Mouse (Mus musculus): Measurements from ENCODE around the gene Rufy1. TPM values are rescaled to one million over a fixed set of nuclear protein-coding genes. Genes with fewer than 3 reads are reported as not detected.
A peak's percentile ranks its signal among the peaks of the same experiment; 100 is the strongest.

The Rufy1 gene
- polyA plus RNA-seq, 1 experiment from 2014 or later, result 29.9 TPM

- no peak for DNase-seq (ENCODE audit: low spot score)
- Histone ChIP-seq H3K36me3 (ENCODE audit: control insufficient read depth, insufficient read depth, low read length) (no peaks in the 10 kb centered on the region), H3K4me1 (replicated peaks; ENCODE audit: control insufficient read depth, insufficient read depth, low read length) (no peaks in the 10 kb centered on the region), H3K4me2 (replicated peaks; ENCODE audit: low read depth, low read length) (no peak overlapping the region), H3K27ac (ENCODE audit: low read depth, low read length) (no peak overlapping the region), H3K9ac (ENCODE audit: low read depth, low read length) (no peak overlapping the region), H3K9me3 (ENCODE audit: control insufficient read depth, low read length) (no peaks in the 10 kb centered on the region), H3K4me3 (ENCODE audit: low read depth, low read length) (no peak overlapping the region), H3K27me3 (ENCODE audit: control insufficient read depth, insufficient read depth, low read length) (no peaks in the 10 kb centered on the region)
- WGBS, result 88% methylated on average over 6 of the region's 6 CpGs
- ATAC-seq (ENCODE audit: low FRiP score), result no peak
Measured at GRCm38 (mm10) chr11:50393306-50393705, 37.6 kb downstream of the Rufy1 start.

- no peak for DNase-seq (ENCODE audit: low spot score)
- no peaks in the 10 kb centered on the region for H3K27me3 ChIP-seq (ENCODE audit: control insufficient read depth, insufficient read depth, low read length)
- 79% methylated on average over 4 of the region's 4 CpGs for WGBS
- H3K4me1 ChIP-seq (replicated peaks; ENCODE audit: control insufficient read depth, insufficient read depth, low read length), result no peaks in the 10 kb centered on the region
- H3K4me3 ChIP-seq (ENCODE audit: low read depth, low read length), result no peak overlapping the region
- no peak overlapping the region for H3K9ac ChIP-seq (ENCODE audit: low read depth, low read length)
- H3K4me2 ChIP-seq (replicated peaks; ENCODE audit: low read depth, low read length), result no peak overlapping the region
- no peak for ATAC-seq (ENCODE audit: low FRiP score)
- H3K9me3 ChIP-seq (ENCODE audit: control insufficient read depth, low read length), result no peaks in the 10 kb centered on the region
- H3K27ac ChIP-seq (ENCODE audit: low read depth, low read length), result no peak overlapping the region
- no peaks in the 10 kb centered on the region for H3K36me3 ChIP-seq (ENCODE audit: control insufficient read depth, insufficient read depth, low read length)
Measured at GRCm38 (mm10) chr11:50391272-50391960, 39.5 kb downstream of the Rufy1 start.

GRCm38 (mm10) chr11:50389616-50390015 lies 41.3 kb downstream of the Rufy1 start:
- Histone ChIP-seq H3K4me1 (replicated peaks; ENCODE audit: control insufficient read depth, insufficient read depth, low read length) (no peaks in the 10 kb centered on the region), H3K9ac (ENCODE audit: low read depth, low read length) (no peak overlapping the region), H3K27me3 (ENCODE audit: control insufficient read depth, insufficient read depth, low read length) (no peaks in the 10 kb centered on the region), H3K9me3 (ENCODE audit: control insufficient read depth, low read length) (no peaks in the 10 kb centered on the region), H3K4me3 (ENCODE audit: low read depth, low read length) (no peak overlapping the region), H3K27ac (ENCODE audit: low read depth, low read length) (no peak overlapping the region), H3K36me3 (ENCODE audit: control insufficient read depth, insufficient read depth, low read length) (no peaks in the 10 kb centered on the region), H3K4me2 (replicated peaks; ENCODE audit: low read depth, low read length) (no peak overlapping the region)
- WGBS, result 74% methylated on average over 5 of the region's 5 CpGs
- DNase-seq (ENCODE audit: low spot score) (no peak), ATAC-seq (ENCODE audit: low FRiP score) (no peak)

- Histone ChIP-seq H3K9ac (ENCODE audit: low read depth, low read length) (no peak overlapping the region), H3K36me3 (ENCODE audit: control insufficient read depth, insufficient read depth, low read length) (0 out of 2 replicates have a peak, but pooled peaks cover 2% of the 10 kb centered on the region), H3K4me3 (ENCODE audit: low read depth, low read length) (no peak overlapping the region), H3K27me3 (ENCODE audit: control insufficient read depth, insufficient read depth, low read length) (no peaks in the 10 kb centered on the region), H3K4me2 (replicated peaks; ENCODE audit: low read depth, low read length) (no peak overlapping the region), H3K9me3 (ENCODE audit: control insufficient read depth, low read length) (no peaks in the 10 kb centered on the region), H3K4me1 (replicated peaks; ENCODE audit: control insufficient read depth, insufficient read depth, low read length) (no peaks in the 10 kb centered on the region), H3K27ac (ENCODE audit: low read depth, low read length) (no peak overlapping the region)
- ATAC-seq (ENCODE audit: low FRiP score), result no peak
- DNase-seq (ENCODE audit: low spot score), result no peak
- 83% methylated on average over 3 of the region's 3 CpGs for WGBS
Measured at GRCm38 (mm10) chr11:50389011-50389410, 41.9 kb downstream of the Rufy1 start.

- no peak for ATAC-seq (ENCODE audit: low FRiP score)
- H3K9me3 ChIP-seq (ENCODE audit: control insufficient read depth, low read length), result no peaks in the 10 kb centered on the region
- no peak overlapping the region for H3K4me3 ChIP-seq (ENCODE audit: low read depth, low read length)
- no peaks in the 10 kb centered on the region for H3K4me1 ChIP-seq (replicated peaks; ENCODE audit: control insufficient read depth, insufficient read depth, low read length)
- H3K4me2 ChIP-seq (replicated peaks; ENCODE audit: low read depth, low read length), result no peak overlapping the region
- 93% methylated on average over 3 of the region's 3 CpGs for WGBS
- no peak overlapping the region for H3K9ac ChIP-seq (ENCODE audit: low read depth, low read length)
- no peak for DNase-seq (ENCODE audit: low spot score)
- H3K27ac ChIP-seq (ENCODE audit: low read depth, low read length), result no peak overlapping the region
- 0 out of 2 replicates have a peak, but pooled peaks cover 4% of the 10 kb centered on the region for H3K36me3 ChIP-seq (ENCODE audit: control insufficient read depth, insufficient read depth, low read length)
- no peaks in the 10 kb centered on the region for H3K27me3 ChIP-seq (ENCODE audit: control insufficient read depth, insufficient read depth, low read length)
Measured at GRCm38 (mm10) chr11:50388217-50388929, 42.6 kb downstream of the Rufy1 start.

GRCm38 (mm10) chr11:50387697-50388096 lies 43.2 kb downstream of the Rufy1 start:
- Histone ChIP-seq H3K27me3 (ENCODE audit: control insufficient read depth, insufficient read depth, low read length) (no peaks in the 10 kb centered on the region), H3K4me3 (ENCODE audit: low read depth, low read length) (no peak overlapping the region), H3K9ac (ENCODE audit: low read depth, low read length) (no peak overlapping the region), H3K4me2 (replicated peaks; ENCODE audit: low read depth, low read length) (no peak overlapping the region), H3K4me1 (replicated peaks; ENCODE audit: control insufficient read depth, insufficient read depth, low read length) (no peaks in the 10 kb centered on the region), H3K9me3 (ENCODE audit: control insufficient read depth, low read length) (no peaks in the 10 kb centered on the region), H3K27ac (ENCODE audit: low read depth, low read length) (no peak overlapping the region), H3K36me3 (ENCODE audit: control insufficient read depth, insufficient read depth, low read length) (0 out of 2 replicates have a peak, but pooled peaks cover 4% of the 10 kb centered on the region)
- DNase-seq (ENCODE audit: low spot score), result no peak
- 89% methylated on average over 4 of the region's 4 CpGs for WGBS
- ATAC-seq (ENCODE audit: low FRiP score), result peak; percentile 12; the same call in 1 of the 2 replicates

GRCm38 (mm10) chr11:50387167-50387679 lies 43.7 kb downstream of the Rufy1 start:
- H3K9me3 ChIP-seq (ENCODE audit: control insufficient read depth, low read length), result no peaks in the 10 kb centered on the region
- H3K9ac ChIP-seq (ENCODE audit: low read depth, low read length), result no peak overlapping the region
- 0 out of 2 replicates have a peak, but pooled peaks cover 2% of the 10 kb centered on the region for H3K4me1 ChIP-seq (replicated peaks; ENCODE audit: control insufficient read depth, insufficient read depth, low read length)
- ATAC-seq (ENCODE audit: low FRiP score), result no peak
- H3K4me3 ChIP-seq (ENCODE audit: low read depth, low read length), result no peak overlapping the region
- H3K36me3 ChIP-seq (ENCODE audit: control insufficient read depth, insufficient read depth, low read length), result peaks cover 7% of the 10 kb centered on the region; the same call in 1 of the 2 replicates
- H3K27ac ChIP-seq (ENCODE audit: low read depth, low read length), result no peak overlapping the region
- DNase-seq (ENCODE audit: low spot score), result no peak
- H3K4me2 ChIP-seq (replicated peaks; ENCODE audit: low read depth, low read length), result no peak overlapping the region
- no peaks in the 10 kb centered on the region for H3K27me3 ChIP-seq (ENCODE audit: control insufficient read depth, insufficient read depth, low read length)
- 76% methylated on average over 3 of the region's 3 CpGs for WGBS

GRCm38 (mm10) chr11:50381311-50381710 lies 49.6 kb downstream of the Rufy1 start:
- Histone ChIP-seq H3K4me1 (replicated peaks; ENCODE audit: control insufficient read depth, insufficient read depth, low read length) (peaks cover 8% of the 10 kb centered on the region), H3K9me3 (ENCODE audit: control insufficient read depth, low read length) (no peaks in the 10 kb centered on the region), H3K4me3 (ENCODE audit: low read depth, low read length) (no peak overlapping the region), H3K9ac (ENCODE audit: low read depth, low read length) (no peak overlapping the region), H3K27me3 (ENCODE audit: control insufficient read depth, insufficient read depth, low read length) (no peaks in the 10 kb centered on the region), H3K27ac (ENCODE audit: low read depth, low read length) (no peak overlapping the region), H3K4me2 (replicated peaks; ENCODE audit: low read depth, low read length) (0 out of 2 replicates have a peak overlapping the region, but pooled peaks have one; percentile 15), H3K36me3 (ENCODE audit: control insufficient read depth, insufficient read depth, low read length) (peaks cover 10% of the 10 kb centered on the region)
- DNase-seq (ENCODE audit: low spot score) (no peak), ATAC-seq (ENCODE audit: low FRiP score) (no peak)
- 57% methylated on average over 4 of the region's 4 CpGs for WGBS

Measured in hindbrain, embryonic 11.5 days (tissue).